Mouse (Mus musculus): ENCODE data around the gene Arid1b.

GRCm38 (mm10) chr17:5269302-5269701 lies 275.2 kb downstream of the Arid1b start:
- TF ChIP-seq CTCF (conservative IDR thresholded peaks at IDR 0.05 in 1 of 2, IDR thresholded peaks at IDR 0.05 in 1 of 2; ENCODE audit: low read depth in 2 of 2, low read length in 2 of 2), result no peak
- TF ChIP-seq NRF1 (IDR thresholded peaks at IDR 0.05; ENCODE audit: low read depth, low read length), result no peak
- TF ChIP-seq CHD2 (IDR thresholded peaks at IDR 0.05; ENCODE audit: low read length), result no peak
- no peak for TF ChIP-seq TCF12 (IDR thresholded peaks at IDR 0.05; ENCODE audit: low read depth, low read length)
- TF ChIP-seq POLR2A (IDR thresholded peaks at IDR 0.05; ENCODE audit: low read depth, low read length), result no peak
- no peak for TF ChIP-seq MEF2A (IDR thresholded peaks at IDR 0.05; ENCODE audit: borderline replicate concordance, low read depth, low read length)
- TF ChIP-seq E2F4 (IDR thresholded peaks at IDR 0.05; ENCODE audit: insufficient replicate concordance, low read depth, low read length), result no peak
- TF ChIP-seq MAX (IDR thresholded peaks at IDR 0.05; ENCODE audit: low read length), result no peak
- TF ChIP-seq MAZ (IDR thresholded peaks at IDR 0.05; ENCODE audit: low read depth, low read length), result no peak
- TF ChIP-seq UBTF (IDR thresholded peaks at IDR 0.05; ENCODE audit: low read depth, low read length), result no peak
- no peak for TF ChIP-seq POLR2AphosphoS2 (IDR thresholded peaks at IDR 0.05; ENCODE audit: low read depth, low read length)

Data from CH12.LX (cell line).